Mouse (Mus musculus): ENCODE data around the gene Slc26a9. TPM values are rescaled to one million over a fixed set of nuclear protein-coding genes. Genes with fewer than 3 reads are reported as not detected.
"Not testable (repeated sequence)": the region's sequence is repeated elsewhere in the genome, so short reads cannot be mapped to it uniquely, and the experiment has no call there.

The Slc26a9 gene
- polyA plus RNA-seq, 1 experiment from 2014 or later: 0.06 TPM

GRCm38 (mm10) chr1:131812631-131813295 lies 68.9 kb downstream of the Slc26a9 start:
- no peaks in the 10 kb centered on the region for H3K27me3 ChIP-seq (replicated peaks; ENCODE audit: control insufficient read depth, insufficient read depth, low read length)
- no peak overlapping the region for H3K9ac ChIP-seq (replicated peaks; ENCODE audit: low read depth, low read length)
- no peak overlapping the region for H3K27ac ChIP-seq (ENCODE audit: low read length)
- H3K9me3 ChIP-seq (ENCODE audit: control insufficient read depth, low read length): no peaks in the 10 kb centered on the region
- no peak overlapping the region for H3K4me2 ChIP-seq (ENCODE audit: low read length)
- no peak for ATAC-seq
- H3K4me1 ChIP-seq (replicated peaks; ENCODE audit: control insufficient read depth, insufficient read depth, low read length): no peaks in the 10 kb centered on the region
- no peaks in the 10 kb centered on the region for H3K36me3 ChIP-seq (ENCODE audit: control insufficient read depth, insufficient read depth)
- no peak overlapping the region for H3K4me3 ChIP-seq (replicated peaks; ENCODE audit: low read length)
- 85% methylated on average over 9 of the region's 9 CpGs for WGBS

DNA sequence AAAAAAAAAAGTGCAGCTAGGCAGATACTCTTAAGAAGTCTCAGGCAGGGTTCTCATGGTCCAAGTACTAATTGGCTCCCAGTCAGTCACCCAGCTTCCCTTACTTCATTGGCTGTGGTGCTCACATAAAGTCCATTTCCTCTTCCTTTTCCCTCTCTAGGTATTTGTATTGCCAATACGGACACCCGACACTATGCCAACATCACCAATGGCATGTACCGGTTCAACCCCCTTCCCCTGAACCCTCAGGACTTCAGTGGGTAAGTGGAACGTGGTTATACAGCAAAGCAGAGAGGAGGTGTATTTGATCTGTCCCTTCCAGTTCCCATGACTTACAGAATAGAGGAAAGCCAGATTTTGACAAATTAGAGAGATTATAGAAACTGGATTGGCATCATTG lies 69.9 kb downstream of the Slc26a9 start:
- Histone ChIP-seq H3K9ac (replicated peaks; ENCODE audit: low read depth, low read length) (no peak overlapping the region), H3K27ac (ENCODE audit: low read length) (no peak overlapping the region), H3K9me3 (ENCODE audit: control insufficient read depth, low read length) (no peaks in the 10 kb centered on the region), H3K4me2 (ENCODE audit: low read length) (no peak overlapping the region), H3K4me3 (replicated peaks; ENCODE audit: low read length) (no peak overlapping the region), H3K36me3 (ENCODE audit: control insufficient read depth, insufficient read depth) (no peaks in the 10 kb centered on the region), H3K27me3 (replicated peaks; ENCODE audit: control insufficient read depth, insufficient read depth, low read length) (no peaks in the 10 kb centered on the region), H3K4me1 (replicated peaks; ENCODE audit: control insufficient read depth, insufficient read depth, low read length) (no peaks in the 10 kb centered on the region)
- WGBS: 94% methylated on average over 4 of the region's 4 CpGs
- no peak for ATAC-seq

GRCm38 (mm10) chr1:131814191-131814590 lies 70.4 kb downstream of the Slc26a9 start:
- H3K9me3 ChIP-seq (ENCODE audit: control insufficient read depth, low read length): peaks cover 2% of the 10 kb centered on the region
- WGBS: 85% methylated on average over 3 of the region's 3 CpGs
- H3K4me1 ChIP-seq (replicated peaks; ENCODE audit: control insufficient read depth, insufficient read depth, low read length): no peaks in the 10 kb centered on the region
- ATAC-seq: no peak
- H3K9ac ChIP-seq (replicated peaks; ENCODE audit: low read depth, low read length): no peak overlapping the region
- H3K4me2 ChIP-seq (ENCODE audit: low read length): no peak overlapping the region
- H3K36me3 ChIP-seq (ENCODE audit: control insufficient read depth, insufficient read depth): no peaks in the 10 kb centered on the region
- H3K4me3 ChIP-seq (replicated peaks; ENCODE audit: low read length): no peak overlapping the region
- H3K27me3 ChIP-seq (replicated peaks; ENCODE audit: control insufficient read depth, insufficient read depth, low read length): no peaks in the 10 kb centered on the region
- no peak overlapping the region for H3K27ac ChIP-seq (ENCODE audit: low read length)

DNA sequence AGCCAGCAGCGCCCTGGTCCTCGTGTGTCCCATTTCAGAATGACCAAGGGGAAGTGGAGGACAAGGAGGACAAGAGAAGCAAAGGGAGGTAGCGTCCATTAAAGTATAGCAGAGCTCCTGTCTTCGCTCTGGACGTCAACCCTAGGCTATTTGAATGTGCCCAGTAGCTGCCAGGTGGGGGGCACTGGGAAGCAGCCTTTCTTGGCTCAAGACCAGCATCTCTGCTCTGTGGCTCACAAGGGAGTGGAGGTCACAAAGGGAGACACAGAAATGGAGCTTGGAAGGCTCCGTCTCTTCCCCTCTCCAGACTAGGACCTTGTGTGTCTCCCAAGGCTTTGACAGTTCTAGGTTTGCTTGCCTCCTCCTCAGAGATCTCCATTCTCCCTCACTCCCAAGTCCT lies 73.1 kb downstream of the Slc26a9 start:
- H3K9me3 ChIP-seq (ENCODE audit: control insufficient read depth, low read length): peaks cover 4% of the 10 kb centered on the region
- no peaks in the 10 kb centered on the region for H3K27me3 ChIP-seq (replicated peaks; ENCODE audit: control insufficient read depth, insufficient read depth, low read length)
- 66% methylated on average over 6 of the region's 6 CpGs for WGBS
- no peak overlapping the region for H3K4me3 ChIP-seq (replicated peaks; ENCODE audit: low read length)
- no peaks in the 10 kb centered on the region for H3K36me3 ChIP-seq (ENCODE audit: control insufficient read depth, insufficient read depth)
- H3K27ac ChIP-seq (ENCODE audit: low read length): no peak overlapping the region
- ATAC-seq: no peak
- H3K9ac ChIP-seq (replicated peaks; ENCODE audit: low read depth, low read length): no peak overlapping the region
- H3K4me2 ChIP-seq (ENCODE audit: low read length): no peak overlapping the region
- H3K4me1 ChIP-seq (replicated peaks; ENCODE audit: control insufficient read depth, insufficient read depth, low read length): peaks cover 5% of the 10 kb centered on the region; the same call in 1 of the 2 replicates

- not testable (repeated sequence) for H3K9ac ChIP-seq (replicated peaks; ENCODE audit: low read depth, low read length); H3K9me3 ChIP-seq (ENCODE audit: control insufficient read depth, low read length); H3K4me3 ChIP-seq (replicated peaks; ENCODE audit: low read length); H3K4me2 ChIP-seq (ENCODE audit: low read length); ATAC-seq; H3K27ac ChIP-seq (ENCODE audit: low read length); H3K4me1 ChIP-seq (replicated peaks; ENCODE audit: control insufficient read depth, insufficient read depth, low read length); H3K27me3 ChIP-seq (replicated peaks; ENCODE audit: control insufficient read depth, insufficient read depth, low read length); H3K36me3 ChIP-seq (ENCODE audit: control insufficient read depth, insufficient read depth)
- WGBS: 64% methylated on average over 8 of the region's 9 CpGs
Observed at GRCm38 (mm10) chr1:131820353-131820752, 76.5 kb downstream of the Slc26a9 start.

GRCm38 (mm10) chr1:131820887-131821328 lies 77.1 kb downstream of the Slc26a9 start:
- peaks cover 4% of the 10 kb centered on the region for H3K9me3 ChIP-seq (ENCODE audit: control insufficient read depth, low read length)
- no peak overlapping the region for H3K27ac ChIP-seq (ENCODE audit: low read length)
- no peaks in the 10 kb centered on the region for H3K36me3 ChIP-seq (ENCODE audit: control insufficient read depth, insufficient read depth)
- H3K4me3 ChIP-seq (replicated peaks; ENCODE audit: low read length): no peak overlapping the region
- peaks cover 5% of the 10 kb centered on the region; the same call in 1 of the 2 replicates for H3K4me1 ChIP-seq (replicated peaks; ENCODE audit: control insufficient read depth, insufficient read depth, low read length)
- no peaks in the 10 kb centered on the region for H3K27me3 ChIP-seq (replicated peaks; ENCODE audit: control insufficient read depth, insufficient read depth, low read length)
- no peak overlapping the region for H3K4me2 ChIP-seq (ENCODE audit: low read length)
- 42% methylated on average over 10 of the region's 10 CpGs for WGBS
- ATAC-seq: peak; percentile 65
- no peak overlapping the region for H3K9ac ChIP-seq (replicated peaks; ENCODE audit: low read depth, low read length)

Other genes with a start within 250 kb of the Slc26a9 start
- gene Srgap2, start 216.7 kb upstream of the Slc26a9 start, polyA plus RNA-seq (2015; fragmentation: Nextera tagmentation; extraction: Ambion mirVana): 29.2 and 35.1 TPM in 2 replicates
- gene Fam72a, start 216.1 kb upstream of the Slc26a9 start, polyA plus RNA-seq (2015; fragmentation: Nextera tagmentation; extraction: Ambion mirVana): 1.7 and 3.0 TPM in 2 replicates
- 0.14 TPM in 1 of 2 replicates, not detected in the other for gene Avpr1b, start 144.8 kb upstream of the Slc26a9 start, polyA plus RNA-seq (2015; fragmentation: Nextera tagmentation; extraction: Ambion mirVana)
- gene Ctse, start 105.7 kb upstream of the Slc26a9 start, polyA plus RNA-seq (2015; fragmentation: Nextera tagmentation; extraction: Ambion mirVana): not detected in 2 replicates
- 1.0 and 1.2 TPM in 2 replicates for gene Rab7b, start 55.3 kb upstream of the Slc26a9 start, polyA plus RNA-seq (2015; fragmentation: Nextera tagmentation; extraction: Ambion mirVana)
- 0.18 and 0.67 TPM in 2 replicates for gene Pm20d1, start 53.4 kb downstream of the Slc26a9 start, polyA plus RNA-seq (2015; fragmentation: Nextera tagmentation; extraction: Ambion mirVana)
- gene Slc41a1, start 83.5 kb downstream of the Slc26a9 start, polyA plus RNA-seq (2015; fragmentation: Nextera tagmentation; extraction: Ambion mirVana): 15.4 and 20.8 TPM in 2 replicates
- 8.8 and 9.0 TPM in 2 replicates for gene Rab29, start 123.2 kb downstream of the Slc26a9 start, polyA plus RNA-seq (2015; fragmentation: Nextera tagmentation; extraction: Ambion mirVana)
- gene Nucks1, start 166.5 kb downstream of the Slc26a9 start, polyA plus RNA-seq (2015; fragmentation: Nextera tagmentation; extraction: Ambion mirVana): 59.4 and 66.7 TPM in 2 replicates
- gene Slc45a3, start 218.9 kb downstream of the Slc26a9 start, polyA plus RNA-seq (2015; fragmentation: Nextera tagmentation; extraction: Ambion mirVana): 2.0 and 2.1 TPM in 2 replicates

Measured in forebrain, embryonic 16.5 days (tissue).